Comparison of ENCODE assay signal across 15 mouse cellular contexts in the genomic region with DNA sequence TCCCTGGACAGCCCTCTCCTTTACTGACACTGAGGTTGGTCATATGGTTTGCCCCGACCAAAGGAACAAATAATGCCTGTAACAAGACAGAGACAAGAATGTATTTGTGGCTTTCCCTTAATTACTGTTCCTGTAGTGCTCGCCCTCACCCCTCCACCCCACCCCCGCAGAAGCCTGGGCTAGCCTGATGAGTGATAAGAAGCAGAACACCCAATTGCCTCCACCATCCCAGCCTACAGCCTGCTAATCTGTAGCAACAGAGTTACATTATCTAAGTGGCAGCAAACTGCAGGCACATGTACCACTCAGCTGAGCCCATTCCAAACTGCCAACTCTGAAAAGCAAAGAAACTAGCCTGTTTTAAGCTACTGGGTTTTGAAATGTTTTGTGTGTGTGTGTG.
A peak's percentile ranks its signal among the peaks of the same experiment; 100 is the strongest.
DNase-seq lines count a peak whose midpoint lies in the region; ATAC-seq and TF ChIP-seq lines count a peak whose summit lies in the region.
"Had no signal": no experiment of that assay in that cellular context is flagged by ENCODE, and none has a peak within 500 bp of the region (broad histone marks: within the 10 kb centered on the region; RNA-seq: fewer than 3 reads in every experiment).

No protein-coding gene starts in this region.

- no peak overlapping the region for H3K4me3 ChIP-seq in intestine, embryonic 15.5 days (replicated peaks)
- no peak overlapping the region for H3K4me3 ChIP-seq in intestine, postnatal 0 days (ENCODE audit: low read depth, low read length)
- H3K4me3 ChIP-seq in liver, embryonic 13.5 days (replicated peaks) = no peak overlapping the region
- H3K4me3 ChIP-seq in stomach, embryonic 14.5 days (ENCODE audit: low read depth, low read length) = no peak overlapping the region
- H3K4me3 ChIP-seq: forebrain, embryonic 10.5 days; gastrocnemius, adult 2 months; hindbrain, embryonic 10.5 days had no signal

- no peak for TF ChIP-seq CTCF in intestine, postnatal 0 days (IDR thresholded peaks at IDR 0.05; ENCODE audit: low read depth)

- DNase-seq in c-Kit-positive CD71-positive TER-119-negative erythroid progenitor cells, embryonic 14.5 days (ENCODE audit: low read depth) = peak; percentile 59
- peak; percentile 72 for DNase-seq in liver, embryonic 13.5 days
- DNase-seq in ovary, postnatal 36 days (ENCODE audit: low spot score) = no peak
- no peak for DNase-seq in gastrocnemius, postnatal 4 days (ENCODE audit: low spot score in 2 of 2)
- DNase-seq: adrenal gland, adult 2 months; cerebellum, adult 11-12 months; gastrocnemius, adult 2 months; kidney, adult 2 months; lung, postnatal 4 days had no signal

- no peaks in the 10 kb centered on the region for H3K4me1 ChIP-seq in intestine, embryonic 15.5 days (replicated peaks)
- H3K4me1 ChIP-seq in intestine, postnatal 0 days (replicated peaks; ENCODE audit: control insufficient read depth, insufficient read depth, low read length) = no peaks in the 10 kb centered on the region
- peaks cover 36% of the 10 kb centered on the region for H3K4me1 ChIP-seq in liver, embryonic 13.5 days (replicated peaks)
- H3K4me1 ChIP-seq in stomach, embryonic 14.5 days (ENCODE audit: control insufficient read depth, insufficient read depth, low read length) = no peaks in the 10 kb centered on the region
- H3K4me1 ChIP-seq: forebrain, embryonic 10.5 days; hindbrain, embryonic 10.5 days had no signal

- no peak overlapping the region for H3K9ac ChIP-seq in intestine, embryonic 15.5 days
- H3K9ac ChIP-seq in intestine, postnatal 0 days (ENCODE audit: low read depth, low read length) = no peak overlapping the region
- H3K9ac ChIP-seq in liver, embryonic 13.5 days = peak overlapping the region; percentile 56; the same call in 1 of the 2 replicates
- no peak overlapping the region for H3K9ac ChIP-seq in stomach, embryonic 14.5 days (replicated peaks; ENCODE audit: low read depth, low read length)

- H3K36me3 ChIP-seq in intestine, embryonic 15.5 days = no peaks in the 10 kb centered on the region
- no peaks in the 10 kb centered on the region for H3K36me3 ChIP-seq in intestine, postnatal 0 days (ENCODE audit: control insufficient read depth, insufficient read depth)
- H3K36me3 ChIP-seq in liver, embryonic 13.5 days = no peaks in the 10 kb centered on the region
- no peaks in the 10 kb centered on the region for H3K36me3 ChIP-seq in stomach, embryonic 14.5 days (ENCODE audit: control insufficient read depth, insufficient read depth, low read length)
- H3K36me3 ChIP-seq: forebrain, embryonic 10.5 days; hindbrain, embryonic 10.5 days had no signal

- 51% methylated on average over 3 of the region's 3 CpGs for WGBS in intestine, embryonic 15.5 days
- WGBS in intestine, postnatal 0 days = 28% methylated on average over 3 of the region's 3 CpGs
- WGBS in liver, embryonic 13.5 days (ENCODE audit: insufficient replicate concordance) = 16% methylated on average over 3 of the region's 3 CpGs
- 43% methylated on average over 3 of the region's 3 CpGs for WGBS in stomach, embryonic 14.5 days

- no peaks in the 10 kb centered on the region for H3K27me3 ChIP-seq in intestine, embryonic 15.5 days (replicated peaks)
- no peaks in the 10 kb centered on the region for H3K27me3 ChIP-seq in intestine, postnatal 0 days (replicated peaks; ENCODE audit: control insufficient read depth, insufficient read depth, low read length)
- H3K27me3 ChIP-seq in liver, embryonic 13.5 days = no peaks in the 10 kb centered on the region
- no peaks in the 10 kb centered on the region for H3K27me3 ChIP-seq in stomach, embryonic 14.5 days (ENCODE audit: control insufficient read depth, insufficient read depth, low read length)

- ATAC-seq in intestine, embryonic 15.5 days = peak; percentile 59; the same call in 1 of the 2 replicates
- no peak for ATAC-seq in intestine, postnatal 0 days
- peak; percentile 99 for ATAC-seq in liver, embryonic 13.5 days (ENCODE audit: low read depth)
- ATAC-seq in stomach, embryonic 14.5 days (ENCODE audit: insufficient number of reproducible peaks, insufficient read depth, low FRiP score, low read depth) = peak; percentile 61; the same call in 1 of the 2 replicates
- ATAC-seq: Patski had no signal

- no peaks in the 10 kb centered on the region for H3K9me3 ChIP-seq in intestine, embryonic 15.5 days
- no peaks in the 10 kb centered on the region for H3K9me3 ChIP-seq in intestine, postnatal 0 days (ENCODE audit: control insufficient read depth)
- no peaks in the 10 kb centered on the region for H3K9me3 ChIP-seq in liver, embryonic 13.5 days (replicated peaks)
- H3K9me3 ChIP-seq in stomach, embryonic 14.5 days (ENCODE audit: control insufficient read depth, low read depth, low read length) = no peaks in the 10 kb centered on the region
- H3K9me3 ChIP-seq: forebrain, embryonic 10.5 days; hindbrain, embryonic 10.5 days had no signal

- H3K27ac ChIP-seq in intestine, embryonic 15.5 days = no peak overlapping the region
- no peak overlapping the region for H3K27ac ChIP-seq in intestine, postnatal 0 days (ENCODE audit: low read depth, low read length)
- peak overlapping the region; percentile 96 for H3K27ac ChIP-seq in liver, embryonic 13.5 days
- H3K27ac ChIP-seq in stomach, embryonic 14.5 days (ENCODE audit: low read length) = no peak overlapping the region
- H3K27ac ChIP-seq: forebrain, embryonic 10.5 days; gastrocnemius, adult 2 months; hindbrain, embryonic 10.5 days had no signal

- H3K4me2 ChIP-seq in intestine, embryonic 15.5 days (replicated peaks) = no peak overlapping the region
- no peak overlapping the region for H3K4me2 ChIP-seq in intestine, postnatal 0 days (replicated peaks; ENCODE audit: low read depth)
- H3K4me2 ChIP-seq in liver, embryonic 13.5 days = peak overlapping the region; percentile 49
- H3K4me2 ChIP-seq in stomach, embryonic 14.5 days (replicated peaks; ENCODE audit: low read depth, low read length) = no peak overlapping the region

Comparison
In these comparisons a context has a peak if more than half of its experiments do, and no peak if none do; other contexts are left out.
1. DNase-seq: peak in c-Kit-positive CD71-positive TER-119-negative erythroid progenitor cells, embryonic 14.5 days (single experiment) and liver, embryonic 13.5 days (single experiment); none in ovary, postnatal 36 days (single experiment) and gastrocnemius, postnatal 4 days (0 of 2).